Comparison of ENCODE assay signal across 9 mouse cellular contexts in the genomic region with DNA sequence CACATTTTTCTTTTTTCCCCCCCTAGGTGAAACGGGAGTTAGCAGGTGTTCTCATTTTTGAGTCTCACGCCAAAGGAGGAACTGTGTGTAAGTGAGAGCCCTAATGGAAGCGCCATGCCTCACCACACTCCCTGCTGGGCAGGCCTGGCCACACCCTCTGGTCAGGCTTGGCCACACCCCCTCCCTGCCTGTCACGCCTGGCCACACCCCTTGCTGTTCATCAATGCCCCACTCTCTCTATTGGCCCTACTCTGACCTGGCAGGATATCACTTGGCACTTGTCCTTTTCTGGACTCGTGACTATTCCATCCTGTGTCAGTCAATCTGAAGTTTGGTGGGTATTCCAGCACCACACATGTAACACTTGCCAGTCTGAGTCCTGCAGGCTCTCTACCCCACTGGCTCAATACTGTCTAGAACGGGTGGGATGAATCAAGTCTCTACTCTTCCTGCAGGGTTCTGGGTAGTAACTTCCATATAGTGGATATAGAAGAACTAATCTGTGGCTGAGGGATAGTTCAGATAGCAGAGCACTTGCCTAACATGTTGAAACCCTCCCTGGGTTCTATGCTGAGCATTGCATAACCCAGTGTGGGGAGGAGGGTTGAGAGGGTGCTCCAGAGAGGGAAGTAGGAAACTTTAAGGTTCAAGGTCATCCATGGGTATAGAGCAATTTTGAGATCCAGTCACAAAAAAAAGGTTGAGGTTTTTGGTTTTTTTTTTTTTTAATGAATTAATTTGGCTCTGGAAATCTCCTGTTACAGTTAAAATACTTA.
A peak's percentile ranks its signal among the peaks of the same experiment; 100 is the strongest.
DNase-seq lines count a peak whose midpoint lies in the region; ATAC-seq and TF ChIP-seq lines count a peak whose summit lies in the region.
"Had no signal": no experiment of that assay in that cellular context is flagged by ENCODE, and none has a peak within 500 bp of the region (broad histone marks: within the 10 kb centered on the region; RNA-seq: fewer than 3 reads in every experiment).

No protein-coding gene starts in this region.

- H3K9ac ChIP-seq in heart, embryonic 13.5 days = no peak overlapping the region
- H3K9ac ChIP-seq in CH12.LX (ENCODE audit: insufficient read depth, low read depth) = no peak overlapping the region

- peaks cover 32% of the 10 kb centered on the region for H3K4me1 ChIP-seq in heart, embryonic 13.5 days
- H3K4me1 ChIP-seq in CH12.LX (ENCODE audit: control insufficient read depth in 1 of 2, insufficient read depth in 2 of 2) = peaks cover 4 to 32% of the 10 kb centered on the region in 2 experiments; a peak in 3 of 4 replicates

- H3K27ac ChIP-seq in heart, embryonic 13.5 days (replicated peaks) = 0 out of 2 replicates have a peak overlapping the region, but pooled peaks have one; percentile 6
- no peak overlapping the region for H3K27ac ChIP-seq in CH12.LX (ENCODE audit: insufficient read depth, low read depth)

- in situ Hi-C loops in CH12.LX (cut with MboI; ENCODE audit: low pct_ligation_motif_present, low pct_unique_long_range_greater_than_20kb, low sequenced_read_pairs) = no loop called here

- ATAC-seq in heart, embryonic 13.5 days (ENCODE audit: extremely low read depth, insufficient number of reproducible peaks, low FRiP score, low TSS enrichment) = no peak
- peak; percentile 86 for ATAC-seq in granulocyte monocyte progenitor cell, adult 5-6 weeks (replicated peaks; ENCODE audit: poor library complexity, severe bottlenecking)
- peak; percentile 88 for ATAC-seq in megakaryocyte progenitor cell, adult 5-6 weeks (replicated peaks; ENCODE audit: poor library complexity)
- ATAC-seq: Patski had no signal

- peaks cover 4% of the 10 kb centered on the region; the same call in 1 of the 2 replicates for H3K36me3 ChIP-seq in heart, embryonic 13.5 days
- H3K36me3 ChIP-seq in CH12.LX (replicated peaks in 1 of 2; ENCODE audit: control insufficient read depth in 1 of 2, insufficient read depth in 1 of 2, low read length in 1 of 2) = no peaks in the 10 kb centered on the region

- no peak overlapping the region for H3K4me2 ChIP-seq in heart, embryonic 13.5 days
- H3K4me2 ChIP-seq in CH12.LX (ENCODE audit: insufficient read depth, low read depth, poor library complexity, severe bottlenecking) = 0 out of 2 replicates have a peak overlapping the region, but pooled peaks have one; percentile 17

- 68% methylated on average over 6 of the region's 6 CpGs for WGBS in heart, embryonic 13.5 days

- dilution Hi-C loops in CH12.LX (cut with MboI; ENCODE audit: extremely low pct_ligation_motif_present, extremely low pct_unique_long_range_greater_than_20kb, low sequenced_read_pairs) = no loop called here

- H3K9me3 ChIP-seq in heart, embryonic 13.5 days = peaks cover 4% of the 10 kb centered on the region
- H3K9me3 ChIP-seq in CH12.LX (replicated peaks; ENCODE audit: low read length) = peaks cover 5% of the 10 kb centered on the region

- intact Hi-C loops in heart, postnatal 25 days (cut with DNase I) = loop anchor here (5.0 kb wide), 1 partner anchor 99 kb away; no protein-coding TSS in a partner anchor

- no peak for TF ChIP-seq RAD21 in CH12.LX (IDR thresholded peaks at IDR 0.05; ENCODE audit: low read depth, low read length)

- TF ChIP-seq EP300 in CH12.LX (IDR thresholded peaks at IDR 0.05; ENCODE audit: low read length) = no peak

- no peak for TF ChIP-seq CTCF in CH12.LX (conservative IDR thresholded peaks at IDR 0.05 in 1 of 2, IDR thresholded peaks at IDR 0.05 in 1 of 2; ENCODE audit: low read depth in 2 of 2, low read length in 2 of 2)

- H3K4me3 ChIP-seq in heart, embryonic 13.5 days = no peak overlapping the region
- H3K4me3 ChIP-seq in CH12.LX (replicated peaks in 1 of 3; ENCODE audit: low read depth in 2 of 3, low read length in 2 of 3, poor library complexity in 1 of 3) = no peak overlapping the region

- DNase-seq in heart, postnatal 25 days (ENCODE audit: low spot score) = no peak
- peak; percentile 67 for DNase-seq in CH12.LX (ENCODE audit: extremely low read depth)
- no peak for DNase-seq in gastrocnemius, adult 18-20 months (ENCODE audit: low spot score)
- DNase-seq in right cerebral cortex, postnatal 14 days = no peak
- DNase-seq in right cerebral cortex, adult 18-20 months = no peak

- no peaks in the 10 kb centered on the region for H3K79me2 ChIP-seq in CH12.LX (replicated peaks; ENCODE audit: control insufficient read depth, extremely low read depth, insufficient read depth, poor library complexity, severe bottlenecking)

- no peaks in the 10 kb centered on the region for H3K27me3 ChIP-seq in heart, embryonic 13.5 days (replicated peaks)
- H3K27me3 ChIP-seq in CH12.LX (replicated peaks) = no peaks in the 10 kb centered on the region
- H3K27me3 ChIP-seq: Patski had no signal

- TF ChIP-seq POLR2A in CH12.LX (IDR thresholded peaks at IDR 0.05; ENCODE audit: low read depth, low read length) = no peak

TF ChIP-seq in CH12.LX, 34 proteins besides CTCF, POLR2A, EP300 and RAD21:
- TF ChIP-seq GABPA (IDR thresholded peaks at IDR 0.05; ENCODE audit: insufficient replicate concordance, low read depth, low read length) = no peak
- no peak for TF ChIP-seq MXI1 (IDR thresholded peaks at IDR 0.05; ENCODE audit: low read depth, low read length)
- TF ChIP-seq CHD1 (IDR thresholded peaks at IDR 0.05; ENCODE audit: low read depth, low read length) = no peak
- no peak for TF ChIP-seq ELF1 (IDR thresholded peaks at IDR 0.05; ENCODE audit: low read depth, low read length)
- no peak for TF ChIP-seq MAZ (IDR thresholded peaks at IDR 0.05; ENCODE audit: low read depth, low read length)
- no peak for TF ChIP-seq BHLHE40 (IDR thresholded peaks at IDR 0.05; ENCODE audit: low read depth, low read length)
- no peak for TF ChIP-seq SMC3 (IDR thresholded peaks at IDR 0.05; ENCODE audit: low read depth, low read length)
- no peak for TF ChIP-seq PAX5 (IDR thresholded peaks at IDR 0.05; ENCODE audit: low read length)
- TF ChIP-seq USF1 (IDR thresholded peaks at IDR 0.05; ENCODE audit: low read depth, low read length) = no peak
- no peak for TF ChIP-seq NRF1 (IDR thresholded peaks at IDR 0.05; ENCODE audit: low read depth, low read length)
- no peak for TF ChIP-seq JUND (conservative IDR thresholded peaks at IDR 0.05; ENCODE audit: low read depth, low read length)
- no peak for TF ChIP-seq MAX (IDR thresholded peaks at IDR 0.05; ENCODE audit: low read length)
- no peak for TF ChIP-seq POLR2AphosphoS2 (IDR thresholded peaks at IDR 0.05; ENCODE audit: low read depth, low read length)
- no peak for TF ChIP-seq USF2 (conservative IDR thresholded peaks at IDR 0.05; ENCODE audit: low read depth, low read length)
- no peak for TF ChIP-seq TCF12 (IDR thresholded peaks at IDR 0.05; ENCODE audit: low read depth, low read length)
- TF ChIP-seq ZKSCAN1 (IDR thresholded peaks at IDR 0.05; ENCODE audit: borderline replicate concordance, low read depth, low read length) = no peak
- TF ChIP-seq MAFK (IDR thresholded peaks at IDR 0.05; ENCODE audit: insufficient replicate concordance, low read length) = no peak
- no peak for TF ChIP-seq ZMIZ1 (IDR thresholded peaks at IDR 0.05; ENCODE audit: low read depth, low read length)
